Mouse (Mus musculus) midbrain, embryonic 13.5 days (tissue): ENCODE measurements at regions not wholly inside any gene's neighbourhood (a gene's known extent, or its start where the extent isn't known, plus 50 kb on each side); places are given as distances from the start of the nearest gene placed in this dataset.

Source experiments
- ATAC-seq: fragments of 200-750 bp; cut with Nextera tagmentation; 2 replicates; pipeline ENCODE4 v1.8.0; 2017; ENCODE audit warnings: mild to moderate bottlenecking, moderate TSS enrichment, moderate library complexity
- H3K27ac ChIP-seq: fragments of 300-500 bp; sonication (generic); 2 replicates; pipeline ENCODE4 v1.5.1; 2015; ENCODE audit warnings: inconsistent platforms, mild to moderate bottlenecking, moderate library complexity
- H3K27me3 ChIP-seq: fragments of 300-500 bp; sonication (generic); 2 replicates; pipeline ENCODE4 v1.6.1; 2015; ENCODE audit warnings: mild to moderate bottlenecking, inconsistent platforms
- H3K36me3 ChIP-seq: fragments of 300-500 bp; sonication (generic); 2 replicates; pipeline ENCODE4 v1.6.1; 2015; ENCODE audit warnings: mild to moderate bottlenecking, inconsistent platforms
- H3K4me1 ChIP-seq: fragments of 300-500 bp; sonication (generic); replicated peaks from 2 replicates; pipeline ENCODE4 v1.6.1; 2015; ENCODE audit warnings: inconsistent platforms
- H3K4me2 ChIP-seq: fragments of 300-500 bp; sonication (generic); replicated peaks from 2 replicates; pipeline ENCODE4 v1.6.1; 2015; ENCODE audit warnings: moderate library complexity, mild to moderate bottlenecking, inconsistent platforms
- H3K4me3 ChIP-seq: fragments of 300-500 bp; sonication (generic); replicated peaks from 2 replicates; pipeline ENCODE4 v1.5.1; 2015; ENCODE audit warnings: mild to moderate bottlenecking, inconsistent platforms
- H3K9ac ChIP-seq: fragments of 300-500 bp; sonication (generic); replicated peaks from 2 replicates; pipeline ENCODE4 v1.6.1; 2015; ENCODE audit warnings: mild to moderate bottlenecking, inconsistent platforms
- H3K9me3 ChIP-seq: fragments of 300-500 bp; sonication (generic); 2 replicates; pipeline ENCODE4 v1.6.1; 2016; ENCODE audit warnings: mild to moderate bottlenecking, inconsistent platforms
- WGBS: fragments of 180-500 bp; shearing (Covaris S2); methylation state at CpG from one replicate; pipeline ENCODE4 v1.1.7; 2015; 5-methylcytosine and 5-hydroxymethylcytosine counted together

DNA sequence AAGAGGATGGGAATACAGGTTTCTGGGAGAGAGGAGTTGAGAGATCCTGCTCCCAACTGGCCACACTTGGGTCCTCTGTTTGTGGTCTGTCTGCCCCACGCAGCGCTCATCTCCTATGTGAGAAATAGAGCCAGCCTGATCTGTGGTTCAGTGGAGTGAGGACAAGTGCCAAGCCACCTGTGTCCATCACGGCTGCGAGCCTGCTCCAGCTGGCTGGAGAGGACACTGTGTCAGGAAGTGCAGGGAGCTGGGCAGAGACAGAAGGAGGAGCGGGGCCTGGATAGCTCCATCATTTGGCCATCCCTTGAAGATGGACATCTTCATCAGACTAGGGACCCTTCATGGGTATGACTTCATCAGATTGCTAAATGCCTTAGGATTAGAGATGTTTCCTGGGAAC is 136.4 kb upstream of the Lrfn2 start:
- Histone ChIP-seq H3K4me1 (no peaks in the 10 kb centered on the region), H3K36me3 (no peaks in the 10 kb centered on the region), H3K4me3 (no peak overlapping the region), H3K27ac (no peak overlapping the region), H3K9ac (no peak overlapping the region), H3K27me3 (no peaks in the 10 kb centered on the region), H3K9me3 (no peaks in the 10 kb centered on the region), H3K4me2 (no peak overlapping the region)
- no peak for ATAC-seq
- 93% methylated on average over 5 of the region's 5 CpGs for WGBS

DNA sequence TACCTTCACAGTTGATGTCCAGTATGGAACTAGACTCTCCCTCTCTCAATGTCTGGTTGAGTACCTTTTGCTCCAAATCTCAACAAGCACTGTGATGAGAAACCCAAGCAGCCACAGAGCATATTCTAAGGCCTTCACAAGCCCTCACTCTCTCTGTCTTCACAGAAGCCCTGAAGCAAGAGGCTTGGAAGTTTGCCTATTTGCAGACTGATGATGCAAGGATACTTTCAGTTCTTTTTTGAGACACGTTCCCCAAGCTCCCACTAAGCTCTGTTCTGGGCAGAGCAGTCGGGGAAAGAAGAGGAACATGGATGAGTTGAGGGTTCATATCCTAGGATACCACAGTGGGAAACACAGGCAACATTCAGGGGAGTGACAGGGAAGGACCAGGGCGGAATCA is 134.0 kb upstream of the Lrfn2 start:
- WGBS: 82% methylated on average over 3 of the region's 3 CpGs
- H3K36me3 ChIP-seq: no peaks in the 10 kb centered on the region
- H3K4me1 ChIP-seq: no peaks in the 10 kb centered on the region
- H3K9ac ChIP-seq: no peak overlapping the region
- H3K4me3 ChIP-seq: no peak overlapping the region
- no peak overlapping the region for H3K27ac ChIP-seq
- H3K9me3 ChIP-seq: no peaks in the 10 kb centered on the region
- no peak for ATAC-seq
- H3K4me2 ChIP-seq: no peak overlapping the region
- no peaks in the 10 kb centered on the region for H3K27me3 ChIP-seq

GRCm38 (mm10) chr17:48802673-48803072 is 129.5 kb upstream of the Lrfn2 start:
- Histone ChIP-seq H3K36me3 (no peaks in the 10 kb centered on the region), H3K9me3 (no peaks in the 10 kb centered on the region), H3K27ac (no peak overlapping the region), H3K9ac (no peak overlapping the region), H3K4me3 (no peak overlapping the region), H3K4me2 (no peak overlapping the region), H3K4me1 (no peaks in the 10 kb centered on the region), H3K27me3 (no peaks in the 10 kb centered on the region)
- ATAC-seq: no peak
- WGBS: 70% methylated on average over 7 of the region's 7 CpGs

DNA sequence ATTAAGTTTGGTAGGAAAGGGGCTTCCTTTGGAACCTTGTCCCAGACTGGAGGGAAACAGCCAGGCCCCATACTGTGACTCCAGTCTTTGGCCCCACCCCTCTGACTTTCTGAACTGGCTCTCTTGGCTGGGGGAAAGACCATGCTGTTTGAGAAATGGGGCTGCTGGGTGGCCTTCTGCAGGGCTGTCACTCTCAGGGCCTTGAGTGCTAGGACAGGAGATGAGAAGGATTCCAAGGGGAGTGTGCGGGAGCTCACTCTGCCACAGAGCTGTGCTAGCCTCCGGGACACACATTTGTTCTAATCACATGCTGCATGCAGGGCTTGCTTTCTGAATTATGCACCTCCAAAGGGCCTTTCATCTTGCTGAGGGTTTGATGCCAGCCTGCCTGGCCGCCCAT is 124.3 kb upstream of the Lrfn2 start:
- 0 out of 2 replicates have a peak, but pooled peaks have one; percentile 30 for ATAC-seq
- H3K4me3 ChIP-seq: no peak overlapping the region
- no peaks in the 10 kb centered on the region for H3K9me3 ChIP-seq
- no peak overlapping the region for H3K27ac ChIP-seq
- H3K36me3 ChIP-seq: no peaks in the 10 kb centered on the region
- whole genome bisulfite sequencing: 84% methylated on average over 3 of the region's 3 CpGs
- peaks cover 11% of the 10 kb centered on the region for H3K4me1 ChIP-seq
- no peak overlapping the region for H3K9ac ChIP-seq
- H3K27me3 ChIP-seq: no peaks in the 10 kb centered on the region
- no peak overlapping the region for H3K4me2 ChIP-seq

GRCm38 (mm10) chr17:48814753-48815504 is 117.2 kb upstream of the Lrfn2 start:
- Histone ChIP-seq H3K27me3 (no peaks in the 10 kb centered on the region), H3K9ac (no peak overlapping the region), H3K4me2 (no peak overlapping the region), H3K9me3 (no peaks in the 10 kb centered on the region), H3K4me3 (no peak overlapping the region), H3K36me3 (no peaks in the 10 kb centered on the region), H3K27ac (no peak overlapping the region), H3K4me1 (peaks cover 27% of the 10 kb centered on the region)
- 36% methylated on average over 15 of the region's 15 CpGs for WGBS
- peak; percentile 76 for ATAC-seq

GRCm38 (mm10) chr17:48816588-48817324 is 115.4 kb upstream of the Lrfn2 start:
- Histone ChIP-seq H3K27ac (no peak overlapping the region), H3K36me3 (no peaks in the 10 kb centered on the region), H3K9me3 (no peaks in the 10 kb centered on the region), H3K4me3 (no peak overlapping the region), H3K4me1 (peaks cover 29% of the 10 kb centered on the region), H3K4me2 (no peak overlapping the region), H3K9ac (no peak overlapping the region), H3K27me3 (no peaks in the 10 kb centered on the region)
- ATAC-seq: peak; percentile 19; the same call in 1 of the 2 replicates
- WGBS: 67% methylated on average over 9 of the region's 9 CpGs

GRCm38 (mm10) chr17:48817551-48817950 is 114.6 kb upstream of the Lrfn2 start:
- Histone ChIP-seq H3K4me1 (peaks cover 22% of the 10 kb centered on the region), H3K27ac (no peak overlapping the region), H3K9ac (no peak overlapping the region), H3K27me3 (no peaks in the 10 kb centered on the region), H3K4me2 (no peak overlapping the region), H3K4me3 (no peak overlapping the region), H3K36me3 (no peaks in the 10 kb centered on the region), H3K9me3 (no peaks in the 10 kb centered on the region)
- ATAC-seq: no peak
- 73% methylated on average over 13 of the region's 13 CpGs for WGBS

DNA sequence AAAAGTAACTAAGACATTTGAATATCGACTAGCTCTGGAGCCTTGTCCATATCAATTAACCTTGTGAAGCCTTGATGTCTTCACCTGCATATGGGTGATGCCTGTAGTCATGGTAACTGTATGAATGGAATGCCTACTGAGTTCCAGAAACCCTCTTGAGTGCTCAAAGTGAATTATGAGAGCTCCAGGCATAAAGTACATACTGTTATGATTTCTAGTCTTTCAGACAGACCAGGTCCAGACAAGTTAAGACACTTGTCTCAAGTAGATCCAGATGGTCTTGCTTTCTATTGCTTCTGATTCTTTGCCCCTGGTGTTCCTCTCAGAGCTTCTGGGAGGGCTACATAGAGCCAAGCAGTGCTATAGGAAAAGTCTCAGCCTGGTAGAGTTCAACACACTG is 112.5 kb upstream of the Lrfn2 start:
- no peak overlapping the region for H3K27ac ChIP-seq
- H3K9me3 ChIP-seq: no peaks in the 10 kb centered on the region
- no peak overlapping the region for H3K4me3 ChIP-seq
- no peak for ATAC-seq
- H3K4me1 ChIP-seq: peaks cover 24% of the 10 kb centered on the region
- H3K27me3 ChIP-seq: no peaks in the 10 kb centered on the region
- WGBS: 73% methylated on average over 1 of the region's 1 CpGs
- H3K4me2 ChIP-seq: no peak overlapping the region
- H3K36me3 ChIP-seq: no peaks in the 10 kb centered on the region
- no peak overlapping the region for H3K9ac ChIP-seq

- H3K4me3 ChIP-seq: no peak overlapping the region
- no peak overlapping the region for H3K4me2 ChIP-seq
- no peak overlapping the region for H3K27ac ChIP-seq
- H3K27me3 ChIP-seq: no peaks in the 10 kb centered on the region
- peaks cover 20% of the 10 kb centered on the region for H3K4me1 ChIP-seq
- H3K9me3 ChIP-seq: no peaks in the 10 kb centered on the region
- no peaks in the 10 kb centered on the region for H3K36me3 ChIP-seq
- WGBS: 89% methylated on average over 20 of the region's 20 CpGs
- no peak overlapping the region for H3K9ac ChIP-seq
- ATAC-seq: no peak
Observed at GRCm38 (mm10) chr17:48822101-48822876, 109.9 kb upstream of the Lrfn2 start.

GRCm38 (mm10) chr17:48823921-48824320 is 108.3 kb upstream of the Lrfn2 start:
- no peaks in the 10 kb centered on the region for H3K9me3 ChIP-seq
- no peak overlapping the region for H3K27ac ChIP-seq
- no peaks in the 10 kb centered on the region for H3K36me3 ChIP-seq
- H3K4me3 ChIP-seq: no peak overlapping the region
- no peak for ATAC-seq
- H3K9ac ChIP-seq: no peak overlapping the region
- WGBS: 48% methylated on average over 9 of the region's 9 CpGs
- no peaks in the 10 kb centered on the region for H3K27me3 ChIP-seq
- H3K4me2 ChIP-seq: no peak overlapping the region
- H3K4me1 ChIP-seq: peaks cover 20% of the 10 kb centered on the region

- no peak overlapping the region for H3K4me2 ChIP-seq
- 54% methylated on average over 9 of the region's 9 CpGs for WGBS
- no peaks in the 10 kb centered on the region for H3K9me3 ChIP-seq
- H3K27me3 ChIP-seq: no peaks in the 10 kb centered on the region
- H3K9ac ChIP-seq: no peak overlapping the region
- H3K27ac ChIP-seq: peak overlapping the region; percentile 19; the same call in 1 of the 2 replicates
- peaks cover 20% of the 10 kb centered on the region for H3K4me1 ChIP-seq
- H3K4me3 ChIP-seq: no peak overlapping the region
- ATAC-seq: 0 out of 2 replicates have a peak, but pooled peaks have one; percentile 28
- H3K36me3 ChIP-seq: no peaks in the 10 kb centered on the region
Observed at GRCm38 (mm10) chr17:48825212-48825913, 106.8 kb upstream of the Lrfn2 start.
